Mouse (Mus musculus): Measurements from ENCODE around the gene Zfp367.

The Zfp367 gene

GRCm38 (mm10) chr13:64153083-64153682 lies at the start of gene Zfp367:
Gene Zfp367 (minus strand): TSS chr13:64153202.
- peak; percentile 94 to 97 for DNase-seq

- DNase-seq = no peak
Measured at GRCm38 (mm10) chr13:64200911-64201310, 47.9 kb upstream of the Zfp367 start.

GRCm38 (mm10) chr13:64198310-64198709 lies 45.3 kb upstream of the Zfp367 start:
- no peak for DNase-seq

DNA sequence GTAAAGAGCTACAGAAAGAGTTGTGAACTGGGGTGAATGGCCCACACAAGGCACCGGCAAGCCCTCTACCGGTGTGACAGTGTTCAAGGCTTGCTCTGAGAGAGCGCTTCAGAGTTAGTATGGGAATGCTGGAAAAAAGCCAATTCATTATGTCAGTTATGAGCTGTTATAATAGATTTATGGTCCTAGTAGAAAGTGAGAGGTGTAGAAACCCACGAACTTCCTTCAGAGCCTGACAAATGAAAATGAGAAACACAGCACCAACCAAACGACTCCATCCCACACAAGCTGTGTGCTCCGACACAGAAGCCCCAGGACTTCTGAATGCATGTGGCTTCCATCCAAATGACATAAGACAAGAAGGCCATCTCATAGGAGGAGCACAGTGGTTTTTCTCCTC lies 44.9 kb upstream of the Zfp367 start:
- DNase-seq = no peak

DNA sequence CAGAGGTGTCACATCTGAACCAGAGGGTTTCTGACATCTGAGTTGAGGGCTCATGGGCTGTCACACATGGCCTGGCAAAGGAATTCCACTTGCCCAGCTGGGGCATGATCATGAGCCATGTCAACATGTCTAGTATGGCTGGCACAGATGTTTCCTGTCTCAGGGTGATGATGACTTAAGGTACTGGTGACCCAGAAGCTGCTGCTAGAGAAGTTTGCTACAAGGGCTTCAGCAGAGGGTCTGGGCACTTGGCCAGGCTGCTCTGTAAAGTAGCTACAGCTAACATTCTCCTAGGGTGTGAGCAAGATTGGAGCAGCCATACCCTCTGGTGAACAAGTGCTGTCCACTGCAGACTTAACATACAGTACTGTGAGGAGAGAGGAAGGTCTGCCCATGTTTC lies 34.1 kb upstream of the Zfp367 start:
- DNase-seq = no peak

GRCm38 (mm10) chr13:64186516-64186915 lies 33.5 kb upstream of the Zfp367 start:
- no peak for DNase-seq

GRCm38 (mm10) chr13:64185586-64185985 lies 32.6 kb upstream of the Zfp367 start:
- no peak for DNase-seq

DNA sequence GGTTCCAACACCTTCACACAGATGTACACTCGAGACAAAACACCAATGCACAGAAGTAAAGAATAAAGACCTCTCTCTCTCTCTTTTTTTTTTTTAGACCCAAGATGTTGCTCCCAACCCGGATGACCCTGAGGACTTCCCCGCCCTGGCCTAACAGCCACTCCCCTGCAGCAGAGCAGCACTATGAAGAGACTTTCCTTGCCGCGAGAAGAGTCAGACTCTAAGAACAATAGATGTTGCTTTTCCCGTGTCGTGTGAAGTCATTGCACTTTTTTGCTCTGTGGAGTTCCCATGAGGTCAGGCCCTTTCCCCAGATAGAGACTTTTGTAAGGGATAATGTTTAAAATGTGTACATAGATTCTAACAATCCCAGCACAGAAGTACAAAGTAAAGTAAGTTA lies 32.2 kb upstream of the Zfp367 start:
- no peak for DNase-seq

GRCm38 (mm10) chr13:64184361-64184760 lies 31.4 kb upstream of the Zfp367 start:
- DNase-seq = no peak

DNA sequence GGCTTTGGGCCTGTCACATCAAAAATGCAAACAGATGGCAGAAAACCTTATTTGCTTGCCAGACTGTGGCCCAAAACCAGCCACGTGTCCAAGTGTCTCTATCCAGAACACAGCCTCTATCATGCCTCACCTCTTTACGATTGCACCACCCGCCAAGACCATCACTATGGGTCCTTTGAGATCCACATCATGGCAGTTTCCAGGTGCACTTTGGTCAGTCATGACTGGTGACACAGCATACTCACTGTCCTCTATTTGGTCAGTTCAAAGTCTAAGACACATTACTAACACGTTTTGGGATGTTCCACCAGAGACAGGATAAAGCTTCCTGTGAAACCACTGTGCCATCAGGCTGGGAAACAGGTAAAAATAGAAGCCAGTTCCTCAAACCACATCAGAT lies 30.6 kb upstream of the Zfp367 start:
- DNase-seq = peak in 1 of 2 experiments; percentile 31

GRCm38 (mm10) chr13:64182091-64182490 lies 29.1 kb upstream of the Zfp367 start:
- DNase-seq = no peak

DNA sequence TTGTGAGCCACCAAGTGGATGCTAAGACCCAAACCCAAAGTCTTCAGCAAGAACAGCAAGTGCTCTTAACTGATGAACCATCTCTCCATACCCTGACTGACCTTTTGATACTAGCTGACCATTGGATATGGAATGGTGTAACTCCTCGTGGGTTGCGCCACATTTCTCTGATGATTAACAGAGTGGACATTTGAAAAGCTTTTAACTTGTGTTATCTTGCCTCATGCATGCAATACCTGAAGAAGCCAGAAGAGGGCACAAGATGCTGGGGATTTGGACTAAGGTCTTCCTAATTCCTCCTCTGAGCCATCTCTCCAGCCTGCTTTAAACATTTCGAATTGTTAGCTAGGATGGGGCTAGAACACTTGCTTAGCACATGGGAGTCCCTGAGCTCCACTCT lies 27.9 kb upstream of the Zfp367 start:
- peak; percentile 64 to 65 for DNase-seq

- no peak for DNase-seq
Measured at GRCm38 (mm10) chr13:64180300-64180699, 27.3 kb upstream of the Zfp367 start.

DNA sequence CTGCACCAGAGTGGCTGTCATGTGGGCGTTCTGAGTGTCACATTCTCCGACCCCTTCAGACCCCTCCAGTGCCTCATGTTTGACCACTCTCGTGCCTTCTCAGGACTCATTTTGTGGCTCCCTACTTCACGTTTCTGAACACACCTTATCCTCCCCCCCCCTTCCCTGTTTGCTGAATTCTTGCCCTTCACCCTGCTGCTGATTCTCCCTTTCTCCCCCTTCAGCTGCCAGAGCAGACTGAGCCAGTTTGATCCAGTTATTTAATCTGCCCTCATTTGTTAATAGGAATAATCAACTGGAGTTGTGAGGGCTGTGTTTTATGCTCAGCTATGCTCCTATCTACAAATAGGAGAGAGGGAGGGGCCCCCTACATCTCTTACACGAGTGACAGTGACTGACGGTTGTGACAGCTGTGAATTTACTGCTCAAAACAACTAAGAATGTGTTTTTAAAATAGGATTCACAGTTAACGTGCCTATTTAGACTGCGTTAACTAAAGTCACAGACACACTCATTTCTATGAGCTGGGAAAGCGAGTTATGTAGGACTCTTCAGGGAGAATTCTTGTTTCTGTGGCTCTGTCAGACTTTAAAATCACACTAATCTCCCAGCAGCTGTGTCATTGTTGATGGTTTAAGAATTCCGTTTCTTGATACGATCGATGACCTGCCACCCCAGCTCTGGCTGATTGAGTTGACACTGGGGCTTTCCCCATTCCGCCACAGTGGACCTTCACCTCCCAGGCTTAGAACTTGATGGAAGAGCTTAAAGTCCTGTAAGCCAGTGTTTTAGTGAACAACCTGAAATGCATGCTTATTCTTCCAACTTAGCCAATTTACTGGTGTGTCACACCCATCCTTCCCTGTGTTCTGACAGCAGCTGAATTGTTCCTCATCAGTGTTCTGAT lies 26.0 kb upstream of the Zfp367 start:
- no peak for DNase-seq

DNA sequence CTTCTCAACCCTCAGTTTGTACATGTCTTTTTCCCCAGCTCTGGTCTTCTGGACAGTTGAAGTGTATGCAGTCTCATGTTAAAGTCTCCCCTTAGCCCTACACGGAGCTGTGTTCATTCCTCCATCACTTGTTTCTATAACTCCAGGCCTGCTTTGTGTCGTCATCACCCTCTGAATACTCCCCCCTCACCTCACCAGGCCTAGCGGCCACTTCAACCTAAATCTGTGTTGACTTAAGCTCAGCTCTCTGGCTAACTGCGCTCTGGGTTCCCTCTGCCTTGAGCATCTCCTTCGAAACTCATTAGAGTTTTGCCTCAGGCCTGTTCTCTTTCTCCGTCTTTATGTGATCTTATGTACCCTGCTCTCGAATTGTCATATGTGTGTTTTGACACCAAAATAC lies 25.0 kb upstream of the Zfp367 start:
- no peak for DNase-seq

DNA sequence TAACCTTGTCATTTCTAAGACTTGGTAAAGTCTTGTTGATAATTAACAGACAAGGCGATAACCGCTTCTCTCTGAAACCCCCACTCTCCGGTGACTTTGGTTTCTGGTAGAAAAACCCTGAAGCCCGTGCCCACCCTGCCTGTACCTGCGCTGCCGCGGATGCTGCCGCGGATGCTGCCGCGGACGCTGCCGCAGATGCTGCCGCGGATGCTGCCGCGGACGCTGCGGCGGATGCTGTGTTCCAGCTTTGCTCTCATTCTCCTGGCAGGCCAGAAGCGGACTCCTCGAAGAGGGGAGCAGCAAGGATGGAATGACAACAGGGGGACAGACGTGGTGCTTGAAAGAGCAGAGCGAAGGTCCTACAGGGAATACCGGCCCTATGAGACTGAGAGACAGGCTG lies 16.7 kb upstream of the Zfp367 start:
- DNase-seq = no peak

- no peak for DNase-seq
Measured at GRCm38 (mm10) chr13:64163147-64163715, 10.2 kb upstream of the Zfp367 start.

DNA sequence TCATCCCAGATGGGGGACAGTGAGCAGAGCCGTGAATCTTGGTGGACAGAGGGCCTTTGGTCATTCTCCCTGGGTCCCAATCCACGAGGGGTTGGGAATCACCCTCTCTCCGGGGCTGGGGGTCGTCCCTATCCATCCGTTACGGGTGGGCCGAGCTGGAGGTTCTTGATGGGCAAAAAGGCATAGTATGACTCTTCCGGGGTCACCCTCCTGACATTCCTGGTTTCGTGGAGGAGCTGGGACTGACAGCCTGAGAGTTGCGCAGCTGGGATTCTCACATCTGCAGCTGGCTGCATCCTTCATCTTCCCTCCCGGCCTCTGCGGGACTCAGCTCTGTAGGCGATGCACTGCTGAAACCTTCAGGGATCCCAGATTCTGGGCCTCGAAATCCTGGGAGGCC lies 9.6 kb upstream of the Zfp367 start:
- peak; percentile 14 to 35 for DNase-seq

GRCm38 (mm10) chr13:64161916-64162611 lies 9.1 kb upstream of the Zfp367 start:
- peak in 1 of 2 experiments; percentile 48 for DNase-seq

DNA sequence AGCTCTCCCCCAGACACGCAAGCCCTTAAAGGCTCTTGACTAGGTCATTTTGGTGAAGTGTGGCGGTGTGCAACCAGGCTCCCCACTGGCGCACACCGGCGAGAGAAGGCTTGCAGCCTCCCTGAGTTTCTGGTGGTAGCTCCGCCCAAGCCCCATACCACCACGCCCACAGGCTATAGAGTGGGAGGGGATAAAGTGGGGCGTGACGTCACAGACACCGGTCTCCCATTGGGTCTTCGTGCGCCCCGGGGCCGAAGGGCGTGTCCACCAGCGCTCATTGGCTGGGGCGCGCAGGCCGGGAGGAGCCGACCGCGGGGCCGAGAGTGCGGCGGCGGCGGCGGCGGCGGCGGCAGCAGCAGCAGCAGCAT lies 8.5 kb upstream of the Zfp367 start, which contains the start of gene Habp4:
Habp4 (plus strand) TSS at position 277 of the 368 bp plus-strand sequence.
- peak; percentile 98 to 99 for DNase-seq

DNA sequence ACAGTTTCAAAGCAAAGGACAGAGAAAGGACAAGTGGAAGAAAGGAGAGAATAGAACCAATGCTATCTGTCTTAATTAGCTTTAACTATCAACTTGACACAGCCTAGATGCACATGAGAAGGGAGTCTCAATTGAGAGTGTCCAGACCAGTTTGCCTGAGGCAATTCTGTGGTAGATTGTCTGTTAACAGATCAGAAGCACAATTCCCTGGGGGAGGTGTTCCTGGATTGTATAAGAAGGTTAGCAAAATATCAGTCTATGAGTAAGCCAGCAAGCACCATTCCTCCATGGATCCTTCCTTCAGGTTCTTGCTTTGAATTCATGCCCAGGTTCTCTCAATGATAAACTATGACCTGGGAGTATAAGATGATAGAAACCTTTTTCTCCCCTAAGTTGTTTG lies 4.0 kb upstream of the Zfp367 start:
- no peak for DNase-seq

DNA sequence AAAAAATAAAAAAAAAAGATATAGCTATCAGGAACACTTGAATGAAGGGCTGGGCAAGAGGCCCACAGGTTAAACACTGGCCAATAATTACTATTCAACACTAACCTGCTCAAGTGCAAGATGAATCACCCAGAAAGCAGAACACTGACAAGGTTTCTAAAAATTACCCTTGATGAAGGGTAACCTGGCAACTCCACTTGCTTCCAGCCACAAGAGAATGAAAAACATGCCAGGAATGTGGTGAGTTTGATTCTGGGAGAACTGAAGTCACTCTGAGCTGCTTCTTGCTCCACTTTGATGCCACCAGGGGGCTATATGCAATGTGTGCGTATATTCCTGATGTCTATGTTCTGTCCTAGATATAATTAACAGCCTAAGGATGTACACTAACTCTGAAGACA lies 2.2 kb upstream of the Zfp367 start:
- no peak for DNase-seq

- DNase-seq = no peak
Measured at GRCm38 (mm10) chr13:64154651-64155050, 1.6 kb upstream of the Zfp367 start.

Measured in cerebellum, adult 18-20 months (tissue).